Mouse (Mus musculus) embryonic facial prominence, embryonic 13.5 days (tissue): ENCODE measurements at regions not wholly inside any gene's neighbourhood (a gene's known extent, or its start where the extent isn't known, plus 50 kb on each side); places are given as distances from the start of the nearest gene placed in this dataset.

Source experiments
- ATAC-seq: fragments of 200-750 bp; cut with Nextera tagmentation; 2 replicates; pipeline ENCODE4 v1.8.0; 2017; ENCODE audit warnings: low read depth; ENCODE audit not compliant: insufficient number of reproducible peaks, insufficient read depth, low FRiP score, low TSS enrichment
- H3K27ac ChIP-seq: fragments of 300-500 bp; sonication (generic); 2 replicates; pipeline ENCODE4 v1.5.1; 2015; ENCODE audit warnings: moderate library complexity, mild to moderate bottlenecking, inconsistent platforms
- H3K27me3 ChIP-seq: fragments of 300-500 bp; sonication (generic); 2 replicates; pipeline ENCODE4 v1.6.1; 2015; ENCODE audit warnings: mild to moderate bottlenecking, inconsistent platforms
- H3K36me3 ChIP-seq: fragments of 300-500 bp; sonication (generic); 2 replicates; pipeline ENCODE4 v1.6.1; 2015; ENCODE audit warnings: mild to moderate bottlenecking, inconsistent platforms
- H3K4me1 ChIP-seq: fragments of 300-500 bp; sonication (generic); 2 replicates; pipeline ENCODE4 v1.6.1; 2015; ENCODE audit warnings: inconsistent platforms
- H3K4me2 ChIP-seq: fragments of 300-500 bp; sonication (generic); 2 replicates; pipeline ENCODE4 v1.6.1; 2015; ENCODE audit warnings: moderate library complexity, mild to moderate bottlenecking, inconsistent platforms
- H3K4me3 ChIP-seq: fragments of 300-500 bp; sonication (generic); 2 replicates; pipeline ENCODE4 v1.5.1; 2015; ENCODE audit warnings: mild to moderate bottlenecking, inconsistent platforms
- H3K9ac ChIP-seq: fragments of 300-500 bp; sonication (generic); 2 replicates; pipeline ENCODE4 v1.6.1; 2015; ENCODE audit warnings: mild to moderate bottlenecking, inconsistent platforms
- H3K9me3 ChIP-seq: fragments of 300-500 bp; sonication (generic); 2 replicates; pipeline ENCODE4 v1.6.1; 2016; ENCODE audit warnings: inconsistent platforms
- WGBS: fragments of 180-500 bp; shearing (Covaris S2); methylation state at CpG from one replicate; pipeline ENCODE4 v1.1.7; 2015; ENCODE audit warnings: mixed read lengths; 5-methylcytosine and 5-hydroxymethylcytosine counted together

DNA sequence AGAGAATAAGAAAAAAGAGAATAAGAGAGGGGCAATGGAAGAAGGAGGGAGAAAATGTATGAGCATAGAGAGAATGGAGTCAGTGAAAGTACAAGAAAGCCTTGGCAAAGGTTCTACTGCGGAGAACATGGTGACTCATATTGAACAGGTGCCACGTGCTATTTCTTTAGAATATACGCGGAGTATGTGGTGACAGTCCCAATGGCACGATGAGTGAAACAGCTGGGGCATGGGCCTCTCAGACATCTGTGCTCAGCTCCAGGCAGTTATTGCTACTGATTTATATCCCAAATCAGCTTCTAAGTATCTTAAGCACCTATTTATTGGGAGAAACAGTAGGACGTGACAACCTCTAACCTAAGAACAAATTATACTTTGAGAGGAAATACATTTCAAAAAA is 104.5 kb upstream of the Mef2c start:
- no peak for ATAC-seq
- WGBS: 93% methylated on average over 6 of the region's 6 CpGs
- H3K27me3 ChIP-seq: no peaks in the 10 kb centered on the region
- H3K4me1 ChIP-seq: no peaks in the 10 kb centered on the region
- H3K36me3 ChIP-seq: no peaks in the 10 kb centered on the region
- no peak overlapping the region for H3K4me2 ChIP-seq
- no peak overlapping the region for H3K4me3 ChIP-seq
- H3K9ac ChIP-seq: no peak overlapping the region
- H3K27ac ChIP-seq: no peak overlapping the region
- no peaks in the 10 kb centered on the region for H3K9me3 ChIP-seq

GRCm38 (mm10) chr13:83439619-83440436 is 64.0 kb upstream of the Mef2c start:
- Histone ChIP-seq H3K9ac (no peak overlapping the region), H3K4me3 (no peak overlapping the region), H3K4me2 (no peak overlapping the region), H3K36me3 (no peaks in the 10 kb centered on the region), H3K9me3 (no peaks in the 10 kb centered on the region), H3K27ac (no peak overlapping the region), H3K27me3 (no peaks in the 10 kb centered on the region), H3K4me1 (no peaks in the 10 kb centered on the region)
- WGBS: 69% methylated on average over 6 of the region's 6 CpGs
- no peak for ATAC-seq

DNA sequence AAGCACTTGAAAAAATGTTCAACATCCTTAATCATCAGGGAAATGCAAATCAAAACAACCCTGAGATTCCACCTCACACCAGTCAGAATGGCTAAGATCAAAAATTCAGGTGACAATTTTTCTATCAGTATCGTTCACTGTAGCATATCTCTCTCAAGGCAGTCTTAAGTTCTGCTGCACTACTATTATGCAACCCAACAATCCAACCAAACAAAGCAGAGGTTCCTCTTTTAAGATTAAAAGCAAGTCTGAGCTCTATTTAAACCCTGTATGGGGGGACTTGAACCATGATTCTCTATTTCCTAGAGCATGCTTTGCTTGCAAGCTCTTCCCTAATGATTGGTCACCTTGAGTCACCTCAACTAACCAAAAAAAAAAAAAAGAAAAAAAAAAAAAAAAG is 59.6 kb upstream of the Mef2c start:
- no peak overlapping the region for H3K4me3 ChIP-seq
- no peak overlapping the region for H3K4me2 ChIP-seq
- H3K27me3 ChIP-seq: no peaks in the 10 kb centered on the region
- no peaks in the 10 kb centered on the region for H3K9me3 ChIP-seq
- no peak overlapping the region for H3K27ac ChIP-seq
- ATAC-seq: no peak
- no peaks in the 10 kb centered on the region for H3K36me3 ChIP-seq
- no peak overlapping the region for H3K9ac ChIP-seq
- no peaks in the 10 kb centered on the region for H3K4me1 ChIP-seq
- 90% methylated on average over 1 of the region's 1 CpGs for WGBS

GRCm38 (mm10) chr13:83450820-83451219 is 53.0 kb upstream of the Mef2c start:
- no peak overlapping the region for H3K27ac ChIP-seq
- ATAC-seq: peak; percentile 56; the same call in 1 of the 2 replicates

GRCm38 (mm10) chr13:83452987-83453386 is 50.8 kb upstream of the Mef2c start:
- 86% methylated on average over 4 of the region's 4 CpGs for WGBS
- no peak overlapping the region for H3K4me3 ChIP-seq
- H3K4me1 ChIP-seq: 0 out of 2 replicates have a peak, but pooled peaks cover 1% of the 10 kb centered on the region

More at GRCm38 (mm10) chr13:83450820-83451219, 53.0 kb upstream of the Mef2c start:
- H3K4me3 ChIP-seq: no peak overlapping the region
- H3K4me2 ChIP-seq: no peak overlapping the region
- H3K27me3 ChIP-seq: no peaks in the 10 kb centered on the region
- no peaks in the 10 kb centered on the region for H3K9me3 ChIP-seq
- no peaks in the 10 kb centered on the region for H3K4me1 ChIP-seq
- no peak overlapping the region for H3K9ac ChIP-seq
- H3K36me3 ChIP-seq: no peaks in the 10 kb centered on the region

More at GRCm38 (mm10) chr13:83452987-83453386, 50.8 kb upstream of the Mef2c start:
- no peaks in the 10 kb centered on the region for H3K9me3 ChIP-seq
- H3K27me3 ChIP-seq: no peaks in the 10 kb centered on the region
- H3K4me2 ChIP-seq: no peak overlapping the region
- ATAC-seq: no peak
- no peak overlapping the region for H3K27ac ChIP-seq
- H3K36me3 ChIP-seq: no peaks in the 10 kb centered on the region
- H3K9ac ChIP-seq: no peak overlapping the region
